Mouse (Mus musculus) neural tube, embryonic 10.5 days (tissue): ENCODE measurements around the gene Susd1.
A peak's percentile ranks its signal among the peaks of the same experiment; 100 is the strongest.

Experiments
- DNase-seq: peaks from one replicate; pipeline ENCODE4 v3.0.0-alpha.2; 2017; ENCODE audit warnings: low spot score; ENCODE audit errors: extremely low spot score

Gene Susd1

GRCm38 (mm10) chr4:59322733-59323132 is 115.7 kb downstream of the Susd1 start:
- no peak for DNase-seq

GRCm38 (mm10) chr4:59322056-59322455 is 116.4 kb downstream of the Susd1 start:
- no peak for DNase-seq

DNA sequence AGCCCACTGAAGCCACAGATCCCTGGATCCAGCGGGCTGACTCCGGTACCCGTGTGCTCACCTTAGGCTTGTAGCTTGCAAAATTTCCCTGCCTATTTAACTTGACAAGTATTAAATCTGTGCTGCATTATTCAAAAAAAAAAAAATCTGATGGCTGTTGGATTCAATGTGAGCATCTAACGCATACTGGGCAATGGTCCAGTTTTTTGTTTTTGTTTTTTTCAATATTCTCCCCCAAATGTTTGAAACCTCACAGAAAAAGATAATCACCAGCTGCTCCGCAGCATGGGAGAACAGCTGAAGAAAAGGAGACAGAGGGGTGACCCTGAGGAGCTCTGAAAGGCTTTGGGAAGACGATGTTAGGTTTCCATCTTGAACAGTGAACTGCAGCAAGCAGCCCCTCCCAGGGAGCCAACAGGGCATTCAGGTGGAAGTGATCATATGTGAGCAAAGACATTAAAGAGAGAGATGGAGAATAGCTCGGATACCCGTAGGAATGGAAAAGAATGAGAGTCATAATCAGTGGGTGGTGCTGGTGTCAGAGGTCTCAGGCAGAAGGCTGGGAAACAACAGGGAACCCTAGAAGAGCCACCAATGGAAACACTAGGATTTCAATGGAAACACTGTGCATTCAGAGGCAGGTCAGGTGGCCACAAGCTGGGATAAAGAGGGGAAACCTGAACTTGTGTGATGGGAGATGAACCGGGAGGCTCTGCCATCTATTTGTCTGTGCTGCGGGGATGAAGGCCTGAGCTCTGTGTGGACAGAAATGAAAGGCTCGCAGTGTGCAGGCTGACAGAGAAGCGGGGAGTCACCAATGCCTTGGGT is 117.0 kb downstream of the Susd1 start:
- no peak for DNase-seq

DNA sequence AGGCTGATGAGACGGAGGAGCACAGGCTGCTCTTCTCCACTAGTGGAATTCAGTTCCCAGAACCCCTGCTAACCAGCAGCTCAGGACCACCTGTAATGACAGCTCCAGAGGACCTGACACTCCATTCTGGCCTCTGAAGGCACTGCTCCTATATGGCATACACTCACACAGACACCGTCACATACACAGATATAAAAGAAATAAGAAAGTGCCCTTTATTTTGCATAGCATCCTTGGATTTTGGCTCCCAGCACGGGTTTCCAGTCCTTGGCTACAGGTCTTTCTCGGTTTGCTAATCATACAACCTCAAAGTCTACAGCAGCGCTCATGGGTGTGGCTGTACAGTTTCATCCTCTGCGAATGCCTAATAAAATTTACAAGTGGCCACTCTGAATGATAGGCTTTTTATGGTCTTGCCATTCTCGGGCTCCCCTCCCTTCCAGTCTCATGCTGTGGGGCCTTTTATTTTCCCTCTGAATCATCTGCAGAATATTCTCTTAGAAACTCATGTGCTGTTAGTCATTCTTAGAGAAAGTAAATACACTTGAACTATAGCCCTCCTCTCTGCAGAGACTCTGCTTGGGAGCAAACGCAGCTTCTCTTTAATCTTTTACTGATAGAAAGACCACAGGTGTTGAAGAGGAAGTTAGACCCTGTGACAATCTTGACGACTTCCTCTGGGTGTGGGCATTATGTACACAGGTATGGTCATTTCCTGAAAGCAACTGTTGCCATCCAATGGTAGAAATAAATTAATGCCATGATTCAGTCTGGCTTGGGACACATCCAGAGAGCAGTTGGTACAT is 119.1 kb downstream of the Susd1 start:
- no peak for DNase-seq

DNA sequence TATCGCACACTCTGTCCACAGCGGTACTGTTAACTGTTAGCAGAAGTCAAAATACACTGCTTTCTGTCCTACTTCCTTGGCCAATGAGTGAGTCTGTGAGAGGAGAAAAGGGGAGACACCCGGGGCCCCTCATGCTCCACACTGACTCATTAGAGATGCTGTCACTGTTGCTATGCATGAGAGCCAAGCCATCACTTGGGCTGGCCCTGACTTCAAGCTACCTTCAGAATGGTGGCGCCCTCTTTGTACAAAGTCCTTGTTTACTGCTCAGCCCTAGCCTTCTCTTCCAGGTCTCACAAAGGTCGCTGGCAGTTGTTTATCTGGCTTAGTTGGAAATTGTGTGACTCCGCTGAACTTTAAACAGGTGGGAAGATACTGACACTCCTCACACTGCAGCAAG is 119.8 kb downstream of the Susd1 start:
- no peak for DNase-seq

DNA sequence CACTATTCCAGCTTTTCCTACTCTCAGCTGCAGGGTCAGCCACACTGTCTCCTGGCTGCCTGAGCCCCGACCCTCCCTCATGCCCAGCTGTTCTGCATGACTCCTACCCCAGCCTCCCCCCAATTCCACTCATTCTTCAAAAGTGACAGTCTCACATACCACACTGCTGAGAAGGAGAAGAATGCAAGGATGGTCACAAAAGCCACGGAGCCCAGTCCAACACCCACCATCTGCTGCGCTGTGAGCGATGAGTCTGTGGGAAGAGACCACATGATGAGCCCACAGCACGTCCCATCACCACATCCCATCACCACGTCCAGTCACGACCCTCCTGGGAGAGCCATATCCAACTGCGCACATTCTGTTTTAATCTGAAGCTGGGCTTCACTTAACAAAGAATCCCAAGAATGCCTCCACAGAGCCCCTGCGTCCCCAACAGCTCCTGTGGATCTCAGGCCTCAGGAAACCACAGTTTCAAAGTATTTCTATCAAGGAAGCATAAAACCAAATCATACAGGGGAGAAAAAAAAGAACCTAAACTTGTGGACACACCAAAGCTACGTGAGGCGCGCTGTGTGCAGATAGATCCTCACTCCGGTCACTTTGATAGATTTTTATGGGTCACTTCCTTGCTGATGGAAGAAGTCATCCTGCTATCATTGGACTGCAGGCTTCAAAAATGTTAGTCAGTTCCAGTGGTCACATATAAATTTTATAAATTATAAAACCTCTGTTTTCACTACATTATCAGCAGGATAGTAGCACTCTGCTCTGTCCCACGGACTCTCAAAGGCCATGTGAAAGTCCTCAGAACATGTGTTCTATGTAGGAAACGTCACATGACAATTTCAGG is 122.7 kb downstream of the Susd1 start:
- peak; percentile 42 for DNase-seq

GRCm38 (mm10) chr4:59314939-59315552 is 123.4 kb downstream of the Susd1 start:
- no peak for DNase-seq

- DNase-seq: no peak
Measured at GRCm38 (mm10) chr4:59312945-59313344, 125.5 kb downstream of the Susd1 start.

DNA sequence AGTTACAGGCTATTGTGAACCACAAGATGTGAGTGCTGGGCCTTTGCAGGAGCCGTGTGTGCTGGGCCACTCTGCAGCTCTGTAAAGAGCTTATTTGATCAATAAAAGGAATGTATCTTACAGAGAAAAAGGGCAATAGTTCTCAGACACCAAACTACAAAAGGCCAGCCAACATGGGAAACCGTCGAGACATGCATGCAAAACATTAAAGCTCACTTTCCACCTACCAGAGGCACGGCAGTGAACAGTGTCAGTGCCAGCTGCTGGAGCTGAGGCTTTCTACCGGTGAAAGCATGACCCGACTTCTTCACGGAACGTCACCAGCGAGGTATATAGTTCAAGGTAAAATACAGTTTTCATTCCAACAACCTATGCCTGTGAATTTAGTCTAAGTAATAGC is 127.8 kb downstream of the Susd1 start:
- DNase-seq: no peak

- no peak for DNase-seq
Measured at GRCm38 (mm10) chr4:59307841-59308589, 130.4 kb downstream of the Susd1 start.

DNA sequence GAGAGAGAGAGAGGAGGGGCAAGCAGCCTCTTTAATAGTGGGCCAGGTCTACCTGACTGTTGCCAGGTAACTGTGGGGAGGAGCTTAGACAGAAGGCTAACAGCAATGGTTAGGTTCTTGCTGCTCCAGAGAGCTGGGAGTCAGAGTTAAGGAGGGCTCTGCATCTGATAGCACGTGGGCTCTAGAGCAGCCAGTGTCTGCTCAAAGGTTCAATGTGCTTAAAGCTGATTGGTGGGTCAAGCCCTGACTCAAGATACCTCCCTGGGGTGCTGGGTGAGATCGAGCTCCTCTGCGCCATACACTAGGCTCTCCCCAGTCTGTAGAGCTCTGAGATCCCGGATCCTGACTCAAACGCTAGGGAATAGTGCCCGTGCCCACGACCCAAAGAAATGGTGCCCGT is 136.0 kb downstream of the Susd1 start:
- no peak for DNase-seq

DNA sequence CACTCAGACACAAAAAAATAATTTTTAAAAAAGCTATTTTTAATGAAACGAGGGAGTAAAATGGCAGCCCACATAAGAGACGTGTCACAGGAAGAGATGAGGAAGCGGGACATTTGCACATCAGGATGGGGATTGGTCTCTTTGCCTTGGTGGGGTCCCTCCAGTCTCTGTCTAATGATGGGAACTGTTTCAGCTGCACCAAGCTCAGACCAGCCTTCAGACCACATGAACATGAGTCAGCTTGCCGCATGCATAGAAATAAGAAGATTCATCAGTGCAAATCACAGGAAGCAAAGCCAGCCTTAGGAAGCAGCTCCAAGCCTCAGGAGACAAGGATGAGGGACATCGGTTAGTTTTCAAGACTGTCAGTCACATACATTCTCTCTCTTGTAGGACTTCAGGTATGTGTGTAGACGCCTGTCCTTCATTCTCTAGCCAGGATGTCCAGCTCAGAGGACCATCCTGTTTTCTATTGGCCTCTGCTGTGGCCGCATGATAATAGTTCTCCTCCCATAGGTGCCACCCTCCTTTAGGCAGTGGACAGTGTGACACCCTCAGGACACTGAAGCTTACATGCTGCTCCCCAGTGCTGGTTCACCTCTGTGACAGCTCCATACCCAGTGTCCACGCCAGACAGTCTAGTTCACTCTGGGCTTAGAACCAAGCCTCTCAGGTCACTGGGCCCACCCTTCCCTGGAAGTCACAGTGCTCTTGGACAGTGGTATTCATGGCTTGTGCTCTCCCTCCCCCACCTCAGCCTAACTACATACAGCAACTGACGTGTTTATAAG is 137.2 kb downstream of the Susd1 start:
- DNase-seq: no peak

DNA sequence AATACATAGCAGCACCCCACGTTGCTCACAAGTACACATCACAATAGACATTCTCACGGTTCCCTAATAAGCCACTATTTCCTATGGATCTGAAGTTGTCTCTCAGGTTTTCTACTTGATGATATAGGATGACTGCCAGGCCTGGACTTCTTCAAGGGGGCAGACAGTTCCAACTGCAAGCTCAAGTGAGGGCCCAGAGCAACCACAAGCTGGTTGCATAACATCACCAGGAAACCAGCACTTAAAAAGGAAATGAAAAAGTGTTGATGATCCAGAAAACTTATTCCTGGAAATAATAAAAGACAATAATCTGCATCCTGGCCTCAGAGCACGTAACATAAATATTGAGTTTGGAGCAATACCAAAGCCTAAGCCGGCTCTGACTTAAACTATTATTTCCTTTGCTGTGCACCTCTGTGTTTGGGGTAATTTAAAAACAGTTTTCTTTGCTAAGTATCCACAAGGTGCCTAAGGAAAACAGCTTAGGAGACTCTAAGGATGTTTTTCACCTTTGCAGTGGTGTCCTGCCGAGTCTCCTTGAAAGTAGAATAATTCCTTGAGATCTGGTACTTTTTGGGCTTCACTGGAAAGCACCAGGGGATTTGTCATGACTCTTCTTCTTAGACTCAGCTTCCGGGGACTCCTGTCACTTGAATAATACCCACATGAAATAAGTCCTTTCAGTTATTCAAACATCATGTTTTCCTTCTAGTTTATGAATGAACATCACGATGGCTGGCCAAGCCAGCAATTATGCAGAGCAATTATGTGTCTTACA is 139.5 kb downstream of the Susd1 start:
- no peak for DNase-seq

DNA sequence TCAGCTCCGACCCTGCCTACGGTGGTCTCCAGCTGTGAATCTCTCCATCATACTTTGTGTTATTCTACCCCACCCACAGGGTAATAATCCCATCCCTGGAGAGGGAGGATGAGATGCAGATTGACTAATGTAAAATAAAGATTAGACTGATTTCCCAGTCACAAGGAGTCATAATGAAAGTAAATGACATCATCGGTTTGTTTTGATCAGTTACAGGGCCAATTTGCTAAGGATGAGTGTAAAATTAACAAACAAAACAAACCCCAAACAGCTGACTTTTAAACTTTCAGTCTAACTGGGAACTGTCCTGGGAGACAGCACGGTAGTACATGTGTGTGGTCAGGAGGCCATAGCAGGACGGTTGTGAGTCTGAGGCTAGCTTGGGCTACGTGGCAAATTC is 143.3 kb downstream of the Susd1 start:
- no peak for DNase-seq

GRCm38 (mm10) chr4:59294661-59295060 is 143.8 kb downstream of the Susd1 start:
- no peak for DNase-seq

- DNase-seq: no peak
Measured at GRCm38 (mm10) chr4:59291914-59292718, 146.3 kb downstream of the Susd1 start.

- DNase-seq: no peak
Measured at GRCm38 (mm10) chr4:59290972-59291576, 147.4 kb downstream of the Susd1 start.

DNA sequence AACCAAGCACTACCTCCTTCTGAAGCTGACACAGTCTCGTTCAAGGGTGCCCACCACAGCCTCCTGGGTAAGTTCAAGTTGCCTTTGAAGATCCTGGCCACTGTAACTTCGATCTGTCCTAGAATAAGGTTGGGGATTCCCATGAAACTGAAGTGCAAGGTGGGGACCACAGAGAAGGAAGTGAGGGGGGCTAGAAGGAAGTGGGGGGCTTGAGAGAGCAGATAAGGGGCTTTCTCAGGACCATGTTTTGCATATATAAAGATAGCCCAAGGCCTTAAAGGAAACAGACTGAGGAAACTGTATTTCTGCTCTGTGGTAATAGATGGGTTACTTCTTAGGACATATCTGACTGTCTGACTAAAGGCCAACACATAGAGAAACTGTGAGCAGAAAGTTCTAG is 151.3 kb downstream of the Susd1 start:
- no peak for DNase-seq
